Mouse (Mus musculus) bone marrow, adult 2 months (tissue): ENCODE data around the gene Zfp9.

ENCODE experiments used
- CTCF ChIP-seq: fragments of 200-500 bp; IDR thresholded peaks from 2 replicates; pipeline ENCODE4 v1.5.1; 2011; ENCODE audit warnings: low read length, control low read depth; ENCODE audit not compliant: control insufficient read depth, insufficient read depth
- POLR2A ChIP-seq: fragments of 200-500 bp; IDR thresholded peaks from 2 replicates; pipeline ENCODE4 v1.6.1; 2011; ENCODE audit warnings: low read depth, mild to moderate bottlenecking, control low read depth, low read length, borderline replicate concordance; ENCODE audit not compliant: control insufficient read depth

DNA sequence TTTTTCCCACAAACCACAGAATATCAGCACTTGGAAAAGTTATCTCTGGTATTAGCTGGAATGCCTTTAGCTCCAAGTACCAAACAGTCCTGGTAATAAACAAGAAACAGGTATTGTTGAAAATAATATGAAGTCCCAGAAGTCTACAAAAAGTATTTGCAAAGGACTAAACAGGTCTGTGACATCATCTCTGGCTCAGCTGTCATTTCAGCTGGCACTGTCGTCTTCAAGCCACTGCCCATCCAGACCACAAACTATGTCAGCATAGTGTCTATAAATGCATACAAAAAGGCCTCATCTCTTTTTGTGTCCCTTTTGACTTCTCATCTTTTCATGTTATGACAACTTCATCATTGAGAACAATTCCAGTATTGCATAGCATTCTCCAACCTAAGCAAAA is 52.5 kb downstream of the Zfp9 start:
- no peak for TF ChIP-seq POLR2A
- TF ChIP-seq CTCF, result no peak
